Mouse (Mus musculus) forebrain, postnatal 0 days (tissue): Measurements from ENCODE around the gene Sult2b1. TPM values are rescaled to one million over a fixed set of nuclear protein-coding genes. Genes with fewer than 3 reads are reported as not detected.

Experiments
- ATAC-seq: fragments of 200-750 bp; cut with Nextera tagmentation; 2 replicates; pipeline ENCODE4 v1.8.0; 2017; ENCODE audit warnings: mild to moderate bottlenecking, moderate library complexity
- DNase-seq: peaks from one replicate; pipeline ENCODE4 v3.0.0-alpha.2; 2015
- H3K27ac ChIP-seq: fragments of 300-500 bp; sonication (generic); 2 replicates; pipeline ENCODE4 v1.5.1; 2014; ENCODE audit warnings: low read depth, mild to moderate bottlenecking, antibody characterized with exemption, low read length, moderate library complexity, mixed read lengths
- H3K27me3 ChIP-seq: fragments of 300-500 bp; sonication (generic); 2 replicates; pipeline ENCODE4 v1.6.1; 2014; ENCODE audit warnings: mild to moderate bottlenecking, low read length, mixed read lengths; ENCODE audit not compliant: insufficient read depth
- H3K36me3 ChIP-seq: fragments of 300-500 bp; sonication (generic); 2 replicates; pipeline ENCODE4 v1.6.1; 2014; ENCODE audit warnings: mild to moderate bottlenecking, moderate library complexity; ENCODE audit not compliant: insufficient read depth
- H3K4me1 ChIP-seq: fragments of 300-500 bp; sonication (generic); 2 replicates; pipeline ENCODE4 v1.6.1; 2014; ENCODE audit warnings: antibody characterized with exemption; ENCODE audit not compliant: insufficient read depth
- H3K4me2 ChIP-seq: fragments of 300-500 bp; sonication (generic); 2 replicates; pipeline ENCODE4 v1.6.1; 2014; ENCODE audit warnings: low read depth, mild to moderate bottlenecking, moderate library complexity
- H3K4me3 ChIP-seq: fragments of 300-500 bp; sonication (generic); 2 replicates; pipeline ENCODE4 v1.5.1; 2014; ENCODE audit warnings: low read depth, low read length, mixed read lengths
- H3K9ac ChIP-seq: fragments of 300-500 bp; sonication (generic); 2 replicates; pipeline ENCODE4 v1.6.1; 2014; ENCODE audit warnings: mild to moderate bottlenecking
- H3K9me3 ChIP-seq: fragments of 300-500 bp; sonication (generic); 2 replicates; pipeline ENCODE4 v1.6.1; 2016; ENCODE audit warnings: low read length
- CTCF ChIP-seq: sonication (generic); IDR thresholded peaks from 2 replicates; pipeline ENCODE4 v1.5.1; 2016; ENCODE audit warnings: antibody characterized with exemption, control low read depth, low read depth
- WGBS: fragments of 180-500 bp; shearing (Covaris S2); extraction: QIAGEN DNeasy Blood & Tissue Kit; methylation state at CpG from one replicate; pipeline ENCODE4 v1.1.7; 2014; 5-methylcytosine and 5-hydroxymethylcytosine counted together
- polyA plus RNA-seq: library from polyadenylated mRNA; unstranded; fragments of >200 nt; fragmentation: Nextera tagmentation; extraction: Ambion mirVana; gene quantifications from 2 replicates; pipeline ENCODE4 v1.2.1, GENCODE M21; 2015
- total RNA-seq: library from RNA; depleted of rRNA; stranded (reverse); fragments of >200 nt; gene quantifications from 2 replicates; pipeline ENCODE4 v1.2.3, GENCODE M21; 2014

The Sult2b1 gene
- total and polyA plus RNA-seq, 2 experiments from 2014 or later = 8.9 to 10.0 TPM

DNA sequence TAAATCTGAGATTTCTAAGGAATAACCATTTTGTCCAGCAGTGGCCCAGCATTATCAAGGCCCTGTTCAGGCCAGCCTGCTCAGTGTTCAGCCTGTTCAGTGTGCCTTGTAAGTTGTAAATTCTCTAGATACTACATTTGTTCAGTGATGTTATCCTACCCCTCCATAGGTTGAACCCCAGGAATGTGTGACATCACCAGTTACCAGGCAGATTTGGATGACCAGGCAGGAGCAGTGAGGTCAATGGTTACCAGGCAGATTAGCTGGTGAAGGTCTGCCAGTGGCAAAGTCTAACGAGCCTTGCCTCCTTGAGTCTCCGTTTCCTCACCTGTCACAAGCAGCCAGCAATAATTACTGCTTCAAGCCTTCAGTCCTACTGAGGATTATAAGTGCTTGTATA lies 40.1 kb downstream of the Sult2b1 start:
- no peaks in the 10 kb centered on the region for H3K9me3 ChIP-seq
- ATAC-seq = no peak
- DNase-seq = peak; percentile 39
- H3K4me1 ChIP-seq = no peaks in the 10 kb centered on the region
- no peak overlapping the region for H3K4me3 ChIP-seq
- H3K36me3 ChIP-seq = no peaks in the 10 kb centered on the region
- 35% methylated on average over 2 of the region's 2 CpGs for WGBS
- no peak overlapping the region for H3K9ac ChIP-seq
- no peak overlapping the region for H3K4me2 ChIP-seq
- H3K27ac ChIP-seq = no peak overlapping the region
- TF ChIP-seq CTCF = no peak
- no peaks in the 10 kb centered on the region for H3K27me3 ChIP-seq

DNA sequence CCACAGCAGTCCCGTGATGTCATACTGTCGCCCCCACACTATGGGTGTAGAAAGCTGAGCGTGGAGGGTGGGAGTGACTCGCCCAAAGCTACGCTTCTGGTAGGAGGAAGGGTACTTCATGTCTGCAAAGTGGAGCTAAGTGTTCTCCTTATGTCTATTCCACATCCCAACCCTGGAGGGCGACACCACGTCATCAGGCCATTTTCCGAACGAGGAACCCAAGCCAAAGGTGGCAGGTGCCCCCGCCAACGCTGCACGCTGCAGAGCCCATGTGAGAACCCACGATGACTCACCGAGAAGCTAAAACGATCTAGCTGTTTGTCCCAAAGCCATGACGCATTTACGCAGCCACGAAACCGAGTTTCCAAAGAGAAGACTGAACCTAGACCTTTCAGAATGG lies 42.1 kb downstream of the Sult2b1 start:
- peak overlapping the region; percentile 36 for H3K4me2 ChIP-seq
- 25% methylated on average over 19 of the region's 19 CpGs for WGBS
- no peaks in the 10 kb centered on the region for H3K36me3 ChIP-seq
- no peak overlapping the region for H3K27ac ChIP-seq
- DNase-seq (peak; percentile 44), ATAC-seq (peak; percentile 44)
- H3K27me3 ChIP-seq = no peaks in the 10 kb centered on the region
- peak; percentile 46 for TF ChIP-seq CTCF
- H3K9me3 ChIP-seq = no peaks in the 10 kb centered on the region
- H3K4me1 ChIP-seq = no peaks in the 10 kb centered on the region
- 0 out of 2 replicates have a peak overlapping the region, but pooled peaks have one; percentile 14 for H3K4me3 ChIP-seq
- no peak overlapping the region for H3K9ac ChIP-seq

DNA sequence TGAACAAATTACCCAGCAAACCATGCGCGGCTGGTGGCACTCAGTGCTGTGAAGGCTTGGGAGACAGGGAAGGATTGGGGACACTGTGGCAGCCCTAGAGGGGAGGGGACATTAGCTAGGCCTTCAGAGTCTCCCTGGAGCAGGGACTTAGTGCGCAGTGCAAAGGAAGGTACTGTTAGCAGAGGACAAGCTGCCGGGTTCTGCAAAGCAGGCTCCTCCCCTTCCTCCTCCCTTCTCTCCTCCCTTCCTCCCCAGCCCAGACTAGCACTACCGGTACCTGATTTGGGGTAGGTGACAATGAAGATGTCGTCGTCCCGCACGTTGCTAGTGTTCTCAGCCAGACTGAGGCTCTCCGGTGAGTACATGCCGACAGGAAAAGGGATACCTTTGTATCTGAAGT lies 42.7 kb downstream of the Sult2b1 start:
- peak; percentile 42 for ATAC-seq
- Histone ChIP-seq H3K9me3 (no peaks in the 10 kb centered on the region), H3K36me3 (no peaks in the 10 kb centered on the region), H3K4me3 (0 out of 2 replicates have a peak overlapping the region, but pooled peaks have one; percentile 14), H3K4me2 (peak overlapping the region; percentile 36), H3K27ac (no peak overlapping the region), H3K9ac (no peak overlapping the region), H3K27me3 (no peaks in the 10 kb centered on the region), H3K4me1 (no peaks in the 10 kb centered on the region)
- no peak for TF ChIP-seq CTCF
- DNase-seq = peak; percentile 27
- WGBS = 41% methylated on average over 11 of the region's 11 CpGs

DNA sequence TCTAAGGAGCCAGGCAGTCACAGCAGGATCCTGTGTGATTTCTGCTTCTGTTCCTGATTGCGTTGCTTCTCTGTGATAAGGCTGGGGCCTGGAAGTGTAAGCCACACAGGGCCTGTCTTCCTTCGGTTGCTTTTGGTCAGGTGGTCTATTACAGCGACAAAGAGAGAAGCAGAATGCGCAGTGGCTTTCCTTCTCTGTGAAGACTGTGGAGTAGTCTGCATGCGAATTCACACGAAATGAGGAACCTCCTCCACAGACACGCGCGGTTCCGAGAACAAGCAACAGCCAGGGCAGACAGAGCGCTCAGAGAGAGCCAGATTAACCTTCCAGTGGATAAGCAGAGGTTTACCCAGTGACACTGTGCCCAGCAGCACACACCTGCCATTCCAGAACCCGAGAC lies 43.2 kb downstream of the Sult2b1 start:
- no peaks in the 10 kb centered on the region for H3K36me3 ChIP-seq
- H3K4me1 ChIP-seq = no peaks in the 10 kb centered on the region
- DNase-seq = no peak
- no peak for TF ChIP-seq CTCF
- no peak overlapping the region for H3K4me2 ChIP-seq
- H3K4me3 ChIP-seq = no peak overlapping the region
- H3K27ac ChIP-seq = no peak overlapping the region
- no peaks in the 10 kb centered on the region for H3K9me3 ChIP-seq
- H3K27me3 ChIP-seq = no peaks in the 10 kb centered on the region
- WGBS = 85% methylated on average over 12 of the region's 12 CpGs
- H3K9ac ChIP-seq = no peak overlapping the region
- ATAC-seq = no peak

DNA sequence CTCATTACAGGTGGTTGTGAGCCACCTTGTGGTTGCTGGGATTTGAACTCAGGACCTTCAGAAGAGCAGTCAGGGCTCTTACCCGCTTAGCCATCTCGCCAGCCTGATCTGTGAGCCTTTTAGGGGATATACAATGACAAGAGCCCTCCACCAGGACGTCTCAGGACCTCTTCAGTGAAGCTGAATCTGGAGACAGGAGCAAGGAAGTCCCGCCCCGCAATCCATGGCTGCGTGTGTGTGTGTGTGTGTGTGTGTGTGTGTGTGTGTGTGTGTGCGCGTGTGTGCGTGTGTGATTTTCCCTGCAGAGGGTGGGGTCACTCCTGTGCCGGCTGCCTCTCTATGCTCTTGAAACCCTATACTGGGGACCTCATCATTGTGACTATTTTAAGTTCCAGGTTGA lies 44.6 kb downstream of the Sult2b1 start:
- Histone ChIP-seq H3K9me3 (no peaks in the 10 kb centered on the region), H3K9ac (no peak overlapping the region), H3K27ac (no peak overlapping the region), H3K4me3 (no peak overlapping the region), H3K4me1 (no peaks in the 10 kb centered on the region), H3K27me3 (no peaks in the 10 kb centered on the region), H3K4me2 (no peak overlapping the region), H3K36me3 (no peaks in the 10 kb centered on the region)
- 74% methylated on average over 10 of the region's 10 CpGs for WGBS
- no peak for TF ChIP-seq CTCF
- ATAC-seq (0 out of 2 replicates have a peak, but pooled peaks have one; percentile 2), DNase-seq (no peak)

DNA sequence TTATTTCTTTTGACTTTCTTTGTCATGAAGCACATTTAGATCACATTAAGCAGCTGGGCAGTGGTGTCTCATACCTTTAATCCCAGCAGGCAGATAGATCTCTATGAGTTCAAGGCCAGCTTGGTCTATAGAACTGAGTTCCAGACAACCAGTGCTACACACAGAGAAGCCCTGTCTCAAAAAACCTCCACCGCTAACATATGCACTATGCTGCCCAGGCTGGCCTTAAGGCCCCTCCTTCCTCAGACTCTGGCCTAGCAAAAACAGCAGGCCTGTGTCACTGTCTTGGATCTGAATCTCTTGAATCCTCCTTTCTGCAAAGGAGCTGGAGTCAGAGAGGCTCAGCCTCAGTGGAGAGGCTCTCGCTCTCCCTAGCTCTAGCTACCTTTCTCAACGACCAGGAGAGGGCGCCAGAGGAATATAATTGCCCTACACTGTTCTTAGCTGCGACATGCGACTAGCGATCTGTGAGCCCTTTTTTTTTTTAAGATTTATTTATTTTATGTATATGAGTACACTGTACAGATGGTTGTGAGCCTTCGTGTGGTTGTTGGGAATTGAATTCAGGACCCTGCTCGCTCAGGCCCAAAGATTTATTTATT lies 45.2 kb downstream of the Sult2b1 start:
- no peak overlapping the region for H3K9ac ChIP-seq
- no peaks in the 10 kb centered on the region for H3K4me1 ChIP-seq
- H3K27me3 ChIP-seq = no peaks in the 10 kb centered on the region
- TF ChIP-seq CTCF = peak; percentile 87
- 8% methylated on average over 9 of the region's 9 CpGs for WGBS
- peak; percentile 93 for DNase-seq
- no peaks in the 10 kb centered on the region for H3K9me3 ChIP-seq
- ATAC-seq = peak; percentile 93
- H3K27ac ChIP-seq = no peak overlapping the region
- H3K4me2 ChIP-seq = no peak overlapping the region
- H3K36me3 ChIP-seq = no peaks in the 10 kb centered on the region
- H3K4me3 ChIP-seq = no peak overlapping the region

DNA sequence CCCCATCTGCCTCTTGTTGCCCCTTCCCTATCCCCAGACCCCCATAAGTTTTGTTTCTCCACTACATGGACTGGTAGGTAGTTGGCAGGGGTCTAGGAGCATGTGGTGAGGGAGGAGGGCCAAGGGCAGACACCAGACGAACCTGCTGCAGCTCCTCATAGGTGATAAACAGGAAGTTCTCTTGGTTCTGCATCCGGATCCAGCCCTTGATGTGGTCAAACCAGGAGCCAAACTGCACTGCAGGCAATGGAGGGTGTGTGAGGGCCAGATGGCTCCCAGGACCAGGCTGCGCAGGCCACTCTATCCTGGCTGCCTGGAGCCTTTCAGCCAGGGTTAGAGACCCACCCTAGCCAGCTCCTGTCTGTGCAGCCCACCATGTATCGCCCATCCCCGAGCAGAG lies 51.0 kb downstream of the Sult2b1 start:
- H3K4me3 ChIP-seq = no peak overlapping the region
- H3K9ac ChIP-seq = no peak overlapping the region
- H3K4me2 ChIP-seq = no peak overlapping the region
- H3K36me3 ChIP-seq = peaks cover 4% of the 10 kb centered on the region; the same call in 1 of the 2 replicates
- no peaks in the 10 kb centered on the region for H3K4me1 ChIP-seq
- H3K9me3 ChIP-seq = no peaks in the 10 kb centered on the region
- 86% methylated on average over 5 of the region's 5 CpGs for WGBS
- ATAC-seq (no peak), DNase-seq (no peak)
- no peak overlapping the region for H3K27ac ChIP-seq
- H3K27me3 ChIP-seq = no peaks in the 10 kb centered on the region
- no peak for TF ChIP-seq CTCF
